Mouse (Mus musculus) mouse embryonic stem cell (cell line): ENCODE results near the gene Gm14180.
"Not testable (repeated sequence)": the region's sequence is repeated elsewhere in the genome, so short reads cannot be mapped to it uniquely, and the experiment has no call there.

Source experiments
- in situ Hi-C, 2 experiments: fragments of 300-500 bp; cut with MboI; formaldehyde crosslinking; loops; 1 replicate in 1 of 2; 3 replicates in 1 of 2; pipeline ENCODE4 v1.14.3; 2019 to 2020; ENCODE audit warnings: low sequenced_read_pairs in 2 of 2, low pct_unique_long_range_greater_than_20kb in 1 of 2, mixed read lengths in 1 of 2; ENCODE audit not compliant: unreplicated experiment in 1 of 2

Gene Gm14180

DNA sequence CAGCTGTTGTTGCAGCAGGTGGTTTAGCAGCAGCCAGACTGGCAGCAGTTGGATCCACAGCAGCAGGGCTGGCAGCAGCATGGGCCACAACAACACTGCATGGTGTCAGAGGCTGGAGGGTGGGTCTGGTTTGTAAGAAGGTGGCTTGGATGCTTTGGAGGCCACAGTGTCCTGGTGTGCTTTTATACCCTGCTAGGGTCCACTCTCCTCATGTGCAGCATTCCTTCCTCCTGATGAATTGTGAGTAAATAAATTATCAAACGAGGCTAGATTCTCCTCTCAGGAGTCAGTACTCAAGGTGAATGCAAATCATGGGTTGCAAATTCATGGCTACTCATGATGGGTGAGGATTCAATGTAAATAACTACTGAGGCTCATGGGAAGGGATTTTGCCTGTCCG is at the start of gene Gm14180:
Gm14180 (minus strand) TSS at position 101 of the 400 bp plus-strand sequence.
- in situ Hi-C loops: no loop called here

DNA sequence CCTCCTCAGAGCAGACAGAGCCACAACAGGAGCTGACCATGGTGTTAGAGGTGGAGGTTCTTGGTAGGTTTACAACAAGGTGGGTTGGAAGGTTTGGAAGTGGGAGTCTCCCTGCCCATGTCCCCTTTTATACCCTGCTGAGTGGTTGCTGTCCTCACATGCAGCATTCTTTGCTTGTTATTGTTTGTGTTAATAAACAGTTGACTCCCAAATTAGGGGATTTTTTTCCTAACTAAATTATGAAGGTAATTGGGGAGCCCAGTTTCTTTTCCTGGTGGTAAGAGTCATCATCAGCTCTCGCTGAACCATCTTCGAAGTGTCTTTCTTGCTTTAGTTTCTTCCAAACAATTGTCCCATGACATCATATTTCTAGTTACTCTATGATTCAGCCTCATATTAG is 46.5 kb upstream of the Gm14180 start, which contains the start of gene Krtap4-8:
Krtap4-8 (minus strand) TSS at position 101 of the 400 bp plus-strand sequence.
- in situ Hi-C loops: no loop called here

DNA sequence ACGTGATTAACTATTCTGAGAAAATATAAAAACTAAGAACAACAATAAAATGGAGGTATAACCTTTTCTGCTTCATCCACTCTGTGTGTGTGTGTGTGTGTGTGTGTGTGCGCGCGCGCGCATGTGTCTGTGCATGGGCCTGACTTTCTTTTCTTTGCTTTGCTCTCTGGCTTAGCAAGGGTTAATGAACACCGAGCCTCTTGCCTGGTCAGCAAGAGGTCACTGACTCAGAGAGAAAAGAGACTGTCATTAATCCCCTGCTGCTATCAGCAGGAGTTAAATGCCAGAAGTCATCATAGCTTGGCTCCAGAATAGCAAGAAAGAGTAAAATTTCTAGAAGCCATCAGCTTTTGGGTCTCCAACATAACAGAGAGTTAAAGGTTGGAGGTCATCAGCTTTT is 44.3 kb upstream of the Gm14180 start:
- in situ Hi-C loops: no loop called here

- in situ Hi-C loops: not testable (repeated sequence)
Observed at GRCm38 (mm10) chr11:99772813-99773212, 38.7 kb upstream of the Gm14180 start, which contains the start of gene Gm11595. Gene Gm11595 (minus strand): TSS chr11:99772913.

- in situ Hi-C loops: no loop called here
Observed at GRCm38 (mm10) chr11:99768410-99768809, 34.3 kb upstream of the Gm14180 start.

GRCm38 (mm10) chr11:99758877-99759276 is 24.8 kb upstream of the Gm14180 start:
- in situ Hi-C loops: no loop called here

DNA sequence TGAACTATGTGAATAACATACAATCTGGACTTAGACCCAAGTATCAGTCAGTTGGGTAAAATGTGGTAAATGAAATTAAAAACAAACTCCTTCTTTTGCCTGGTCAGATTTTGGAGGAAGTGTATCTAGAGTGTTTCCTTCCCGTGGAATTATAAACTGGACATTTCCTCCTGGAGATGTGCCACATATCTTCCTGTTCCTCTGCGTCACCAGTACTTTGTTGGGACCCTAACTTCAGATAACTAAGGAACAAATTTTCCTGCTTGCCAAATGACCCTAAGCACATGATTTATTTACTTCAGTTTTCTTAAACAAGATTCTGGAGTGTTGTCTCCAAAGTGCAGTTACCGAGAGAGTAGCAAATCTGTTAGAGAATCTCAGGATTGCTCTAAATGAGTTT is 9.9 kb upstream of the Gm14180 start:
- in situ Hi-C loops: no loop called here

DNA sequence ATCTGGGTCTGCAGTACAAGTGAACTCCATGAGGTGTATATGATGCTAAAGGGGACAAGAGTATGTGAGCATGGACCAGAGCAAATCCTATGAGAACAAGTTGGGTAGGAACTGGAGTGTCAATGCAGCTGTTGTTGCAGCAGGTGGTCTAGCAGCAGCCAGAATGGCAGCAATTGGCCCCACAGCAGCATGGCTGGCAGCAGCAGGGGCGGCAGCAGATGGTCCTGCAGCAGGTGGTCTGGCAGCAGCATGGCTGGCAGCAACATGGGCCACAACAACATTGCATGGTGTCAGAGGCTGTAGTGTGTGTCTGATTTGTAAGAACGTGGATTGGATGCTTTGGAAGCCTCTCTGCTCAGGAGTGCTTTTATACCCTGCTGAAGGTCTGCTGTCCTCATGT is 10.0 kb downstream of the Gm14180 start:
- in situ Hi-C loops: no loop called here

- in situ Hi-C loops: no loop called here
Observed at GRCm38 (mm10) chr11:99718759-99719158, 15.3 kb downstream of the Gm14180 start.

GRCm38 (mm10) chr11:99690463-99690862 is 43.6 kb downstream of the Gm14180 start, which contains the start of gene Gm14190:
Gene Gm14190 (minus strand): TSS chr11:99690740.
- in situ Hi-C loops: no loop called here

DNA sequence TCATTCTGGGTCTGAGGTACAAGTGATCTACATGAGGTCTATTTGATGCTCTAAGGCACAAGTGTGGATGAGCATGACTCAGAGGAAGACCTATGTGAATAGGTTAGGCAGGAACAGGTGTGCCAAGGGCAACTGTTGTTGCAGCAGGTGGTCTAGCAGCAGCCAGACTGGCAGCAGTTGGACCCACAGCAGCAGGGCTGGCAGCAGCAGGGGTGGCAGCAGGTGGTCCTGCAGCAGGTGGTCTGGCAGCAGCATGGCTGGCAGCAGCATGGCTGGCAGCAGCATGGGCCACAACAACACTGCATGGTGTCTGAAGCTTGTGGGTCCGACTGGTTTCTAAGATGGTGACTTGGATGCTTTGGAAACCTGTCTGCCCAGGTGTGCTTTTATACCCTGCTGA is 48.9 kb downstream of the Gm14180 start:
- in situ Hi-C loops: not testable (repeated sequence)
